Mouse (Mus musculus) cortical plate, adult 2 months (tissue): ENCODE measurements around the gene Ssr2.

Experiments used
- CTCF ChIP-seq: fragments of 200-500 bp; IDR thresholded peaks from 2 replicates; pipeline ENCODE4 v1.5.1; 2011; ENCODE audit warnings: mild to moderate bottlenecking, control low read depth, low read length; ENCODE audit not compliant: insufficient read depth; ENCODE audit errors: extremely low read depth
- POLR2A ChIP-seq: fragments of 200-500 bp; IDR thresholded peaks from 2 replicates; pipeline ENCODE4 v1.6.1; 2011; ENCODE audit warnings: mild to moderate bottlenecking, low read length, control low read depth; ENCODE audit not compliant: insufficient read depth; ENCODE audit errors: extremely low read depth

DNA sequence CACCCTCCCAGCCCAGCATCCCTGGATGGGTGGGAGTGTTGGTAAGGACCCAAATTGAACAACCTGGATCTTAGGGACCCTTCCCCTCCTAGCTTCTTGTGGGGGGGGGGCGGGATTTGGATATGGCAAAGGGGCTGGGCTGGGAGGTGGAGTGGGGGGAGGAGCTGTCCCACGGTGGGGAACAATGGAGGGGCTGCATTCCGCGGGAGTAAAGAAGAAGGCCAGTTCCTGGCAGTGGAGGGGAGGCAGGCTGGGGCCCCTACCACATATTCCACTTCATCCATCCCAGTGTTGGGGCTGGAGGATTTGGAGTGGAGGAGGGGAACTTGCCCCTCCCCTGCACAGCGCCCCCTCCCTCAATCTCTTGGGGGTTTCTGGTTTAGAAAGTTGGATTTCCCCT lies 42.0 kb upstream of the Ssr2 start:
- no peak for TF ChIP-seq POLR2A
- no peak for TF ChIP-seq CTCF
